Mouse (Mus musculus): Measurements from ENCODE around the gene Wnt10b. TPM values are rescaled to one million over a fixed set of nuclear protein-coding genes. Genes with fewer than 3 reads are reported as not detected.

The Wnt10b gene
- polyA plus RNA-seq, 1 experiment = 0.15 TPM

- Histone ChIP-seq H3K27ac (ENCODE audit: insufficient read depth, low read length) (no peak overlapping the region), H3K4me1 (ENCODE audit: control insufficient read depth, insufficient read depth, low read length) (peaks cover 6% of the 10 kb centered on the region; the same call in 1 of the 2 replicates), H3K4me3 (replicated peaks; ENCODE audit: insufficient read depth, low read depth, low read length) (no peak overlapping the region), H3K27me3 (ENCODE audit: control insufficient read depth, insufficient read depth, low read length) (peaks cover 3% of the 10 kb centered on the region; the same call in 1 of the 2 replicates)
- TF ChIP-seq POLR2A (IDR thresholded peaks at IDR 0.05; ENCODE audit: borderline replicate concordance, insufficient read depth, low read length) (no peak), CTCF (IDR thresholded peaks at IDR 0.05; ENCODE audit: borderline replicate concordance, insufficient read depth, low read depth, low read length) (peak; percentile 77)
- DNase-seq = peak; percentile 84 to 92
- under 1% methylated on average over 32 of the region's 32 CpGs for WGBS
Measured at GRCm38 (mm10) chr15:98804054-98804453, 26.1 kb upstream of the Wnt10b start.

GRCm38 (mm10) chr15:98802926-98803325 lies 25.0 kb upstream of the Wnt10b start:
- DNase-seq = no peak
- H3K27me3 ChIP-seq (ENCODE audit: control insufficient read depth, insufficient read depth, low read length) = peaks cover 2% of the 10 kb centered on the region; the same call in 1 of the 2 replicates
- no peak overlapping the region for H3K27ac ChIP-seq (ENCODE audit: insufficient read depth, low read length)
- TF ChIP-seq POLR2A (IDR thresholded peaks at IDR 0.05; ENCODE audit: borderline replicate concordance, insufficient read depth, low read length) = no peak
- no peak for TF ChIP-seq CTCF (IDR thresholded peaks at IDR 0.05; ENCODE audit: borderline replicate concordance, insufficient read depth, low read depth, low read length)
- 40% methylated on average over 8 of the region's 8 CpGs for WGBS
- H3K4me1 ChIP-seq (ENCODE audit: control insufficient read depth, insufficient read depth, low read length) = peaks cover 1% of the 10 kb centered on the region
- no peak overlapping the region for H3K4me3 ChIP-seq (replicated peaks; ENCODE audit: insufficient read depth, low read depth, low read length)

- Histone ChIP-seq H3K27me3 (ENCODE audit: control insufficient read depth, insufficient read depth, low read length) (peaks cover 2% of the 10 kb centered on the region; the same call in 1 of the 2 replicates), H3K27ac (ENCODE audit: insufficient read depth, low read length) (no peak overlapping the region), H3K4me1 (ENCODE audit: control insufficient read depth, insufficient read depth, low read length) (no peaks in the 10 kb centered on the region; the same call in 1 of the 2 replicates), H3K4me3 (replicated peaks; ENCODE audit: insufficient read depth, low read depth, low read length) (no peak overlapping the region)
- WGBS = 10% methylated on average over 12 of the region's 12 CpGs
- DNase-seq = peak; percentile 61 to 80
- no peak for TF ChIP-seq POLR2A (IDR thresholded peaks at IDR 0.05; ENCODE audit: borderline replicate concordance, insufficient read depth, low read length)
- TF ChIP-seq CTCF (IDR thresholded peaks at IDR 0.05; ENCODE audit: borderline replicate concordance, insufficient read depth, low read depth, low read length) = peak; percentile 80; the same call in 1 of the 2 replicates
Measured at GRCm38 (mm10) chr15:98799396-98799795, 21.4 kb upstream of the Wnt10b start.

GRCm38 (mm10) chr15:98798903-98799302 lies 21.0 kb upstream of the Wnt10b start:
- no peak overlapping the region for H3K4me3 ChIP-seq (replicated peaks; ENCODE audit: insufficient read depth, low read depth, low read length)
- no peak for TF ChIP-seq CTCF (IDR thresholded peaks at IDR 0.05; ENCODE audit: borderline replicate concordance, insufficient read depth, low read depth, low read length)
- peaks cover 2% of the 10 kb centered on the region; the same call in 1 of the 2 replicates for H3K27me3 ChIP-seq (ENCODE audit: control insufficient read depth, insufficient read depth, low read length)
- WGBS = 55% methylated on average over 3 of the region's 3 CpGs
- no peaks in the 10 kb centered on the region; the same call in 1 of the 2 replicates for H3K4me1 ChIP-seq (ENCODE audit: control insufficient read depth, insufficient read depth, low read length)
- H3K27ac ChIP-seq (ENCODE audit: insufficient read depth, low read length) = no peak overlapping the region
- DNase-seq = no peak

- no peak for DNase-seq
- Histone ChIP-seq H3K4me1 (ENCODE audit: control insufficient read depth, insufficient read depth, low read length) (no peaks in the 10 kb centered on the region; the same call in 1 of the 2 replicates), H3K4me3 (replicated peaks; ENCODE audit: insufficient read depth, low read depth, low read length) (no peak overlapping the region), H3K27ac (ENCODE audit: insufficient read depth, low read length) (no peak overlapping the region), H3K27me3 (ENCODE audit: control insufficient read depth, insufficient read depth, low read length) (peaks cover 2% of the 10 kb centered on the region; the same call in 1 of the 2 replicates)
- WGBS = 15% methylated on average over 28 of the region's 28 CpGs
- TF ChIP-seq CTCF (IDR thresholded peaks at IDR 0.05; ENCODE audit: borderline replicate concordance, insufficient read depth, low read depth, low read length) = no peak
- TF ChIP-seq POLR2A (IDR thresholded peaks at IDR 0.05; ENCODE audit: borderline replicate concordance, insufficient read depth, low read length) = no peak
Measured at GRCm38 (mm10) chr15:98797835-98798492, 20.0 kb upstream of the Wnt10b start.

- DNase-seq = no peak
- Histone ChIP-seq H3K4me3 (replicated peaks; ENCODE audit: insufficient read depth, low read depth, low read length) (no peak overlapping the region), H3K27ac (ENCODE audit: insufficient read depth, low read length) (no peak overlapping the region), H3K27me3 (ENCODE audit: control insufficient read depth, insufficient read depth, low read length) (peaks cover 2% of the 10 kb centered on the region; the same call in 1 of the 2 replicates), H3K4me1 (ENCODE audit: control insufficient read depth, insufficient read depth, low read length) (peaks cover 3% of the 10 kb centered on the region; the same call in 1 of the 2 replicates)
- TF ChIP-seq POLR2A (IDR thresholded peaks at IDR 0.05; ENCODE audit: borderline replicate concordance, insufficient read depth, low read length) = no peak
- no peak for TF ChIP-seq CTCF (IDR thresholded peaks at IDR 0.05; ENCODE audit: borderline replicate concordance, insufficient read depth, low read depth, low read length)
- 6% methylated on average over 13 of the region's 13 CpGs for WGBS
Measured at GRCm38 (mm10) chr15:98796803-98797595, 19.0 kb upstream of the Wnt10b start.

GRCm38 (mm10) chr15:98793141-98793698 lies 15.3 kb upstream of the Wnt10b start:
- no peak overlapping the region for H3K4me3 ChIP-seq (replicated peaks; ENCODE audit: insufficient read depth, low read depth, low read length)
- peaks cover 7% of the 10 kb centered on the region; the same call in 1 of the 2 replicates for H3K4me1 ChIP-seq (ENCODE audit: control insufficient read depth, insufficient read depth, low read length)
- no peak for DNase-seq
- WGBS = 13% methylated on average over 13 of the region's 13 CpGs
- peaks cover 5% of the 10 kb centered on the region; the same call in 1 of the 2 replicates for H3K27me3 ChIP-seq (ENCODE audit: control insufficient read depth, insufficient read depth, low read length)
- TF ChIP-seq CTCF (IDR thresholded peaks at IDR 0.05; ENCODE audit: borderline replicate concordance, insufficient read depth, low read depth, low read length) (no peak), POLR2A (IDR thresholded peaks at IDR 0.05; ENCODE audit: borderline replicate concordance, insufficient read depth, low read length) (no peak)
- H3K27ac ChIP-seq (ENCODE audit: insufficient read depth, low read length) = no peak overlapping the region

Data from cerebellum, adult 2 months (tissue).